Mouse (Mus musculus) small intestine, adult 2 months (tissue): ENCODE data around the gene Sema5b. TPM values are rescaled to one million over a fixed set of nuclear protein-coding genes. Genes with fewer than 3 reads are reported as not detected.

ENCODE experiments used
- H3K27ac ChIP-seq: fragments of 200-500 bp; 2 replicates; pipeline ENCODE4 v1.5.1; 2012; ENCODE audit warnings: low read depth, low read length, control low read depth, inconsistent platforms; ENCODE audit not compliant: insufficient read depth
- H3K27me3 ChIP-seq: fragments of 200-500 bp; 2 replicates; pipeline ENCODE4 v1.6.1; 2012; ENCODE audit warnings: mild to moderate bottlenecking, moderate library complexity, low read length, inconsistent platforms; ENCODE audit not compliant: control insufficient read depth, insufficient read depth
- H3K36me3 ChIP-seq: fragments of 200-500 bp; 2 replicates; pipeline ENCODE4 v1.6.1; 2012; ENCODE audit warnings: mild to moderate bottlenecking, low read length, control low read depth, inconsistent platforms; ENCODE audit not compliant: control insufficient read depth, insufficient read depth
- H3K4me1 ChIP-seq: fragments of 200-500 bp; 2 replicates; pipeline ENCODE4 v1.6.1; 2012; ENCODE audit warnings: low read length, inconsistent platforms, mixed read lengths; ENCODE audit not compliant: control insufficient read depth, insufficient read depth, insufficient read length
- H3K4me3 ChIP-seq: fragments of 200-500 bp; 2 replicates; pipeline ENCODE4 v1.5.1; 2012; ENCODE audit warnings: low read depth, mild to moderate bottlenecking, control low read depth, inconsistent platforms, low read length, moderate library complexity
- CTCF ChIP-seq: fragments of 200-500 bp; IDR thresholded peaks from 2 replicates; pipeline ENCODE4 v1.5.1; 2012; ENCODE audit warnings: low read depth, mild to moderate bottlenecking, control low read depth, inconsistent platforms, low read length, moderate library complexity, mixed read lengths; ENCODE audit not compliant: insufficient replicate concordance, insufficient read length; ENCODE audit errors: extremely low read depth
- POLR2A ChIP-seq: fragments of 200-500 bp; IDR thresholded peaks from 2 replicates; pipeline ENCODE4 v1.6.1; 2012; ENCODE audit warnings: low read depth, mild to moderate bottlenecking, control low read depth, inconsistent platforms, low read length, moderate library complexity
- WGBS: fragments of 180-500 bp; shearing (Covaris S2); methylation state at CpG from one replicate; pipeline ENCODE4 v1.1.7; 2018; 5-methylcytosine and 5-hydroxymethylcytosine counted together
- polyA plus RNA-seq: library from polyadenylated mRNA; depleted of rRNA; stranded (reverse); fragments of >200 nt; gene quantifications from 2 replicates; pipeline ENCODE4 v1.2.3, GENCODE M21; 2012; rRNA removed

The Sema5b gene
- polyA plus RNA-seq, 1 experiment, result 0.49 TPM

DNA sequence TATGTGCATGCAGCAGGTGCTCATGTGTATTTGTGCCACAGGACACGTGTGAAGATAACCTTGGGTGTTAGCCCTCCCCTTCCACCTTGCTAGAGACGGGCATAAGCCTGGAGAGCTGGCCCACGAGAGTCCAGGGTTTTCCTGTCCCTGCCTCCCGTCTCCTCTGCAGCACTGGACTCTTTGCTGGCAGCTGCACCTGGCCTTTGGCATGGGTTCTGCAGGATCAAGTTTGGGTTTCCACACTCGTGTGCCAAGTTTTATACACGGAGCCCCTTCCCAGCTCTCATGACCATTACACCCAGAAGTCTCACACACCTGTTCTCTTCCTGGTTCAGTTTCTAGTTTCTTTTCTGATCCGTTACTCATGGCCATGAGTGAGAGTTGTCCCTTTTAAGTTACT is 172.7 kb downstream of the Sema5b start:
- peaks cover 27% of the 10 kb centered on the region for H3K36me3 ChIP-seq
- H3K27ac ChIP-seq, result no peak overlapping the region
- no peaks in the 10 kb centered on the region for H3K27me3 ChIP-seq
- H3K4me1 ChIP-seq, result no peaks in the 10 kb centered on the region
- WGBS, result 66% methylated on average over 7 of the region's 7 CpGs
- no peak overlapping the region for H3K4me3 ChIP-seq
- TF ChIP-seq POLR2A (no peak), CTCF (no peak)

Other genes starting within 250 kb of the Sema5b start
- 2.6 and 7.0 TPM in 2 replicates for gene Sec22a, start 177.2 kb upstream of the Sema5b start, polyA plus RNA-seq
- 6.6 and 7.2 TPM in 2 replicates for gene Pdia5, start 50.3 kb upstream of the Sema5b start, polyA plus RNA-seq
- 27.4 and 52.7 TPM in 2 replicates for gene Dirc2, start 228.2 kb downstream of the Sema5b start, polyA plus RNA-seq
- 1.6 and 4.4 TPM in 2 replicates for gene Hspbap1, start 229.2 kb downstream of the Sema5b start, polyA plus RNA-seq